Mouse (Mus musculus): Measurements from ENCODE around the gene Zfp648. TPM values are rescaled to one million over a fixed set of nuclear protein-coding genes. Genes with fewer than 3 reads are reported as not detected.

Gene Zfp648
- not detected for polyA plus RNA-seq (2017; shearing (Covaris generic))

- no peak for ATAC-seq
Observed at GRCm38 (mm10) chr1:154200955-154201722, at the start of gene Zfp648. TSS of gene Zfp648 (plus strand) at chr1:154201187.

GRCm38 (mm10) chr1:154152539-154152938, 48.4 kb upstream of the Zfp648 start:
- no peak for ATAC-seq

GRCm38 (mm10) chr1:154153800-154154199, 47.2 kb upstream of the Zfp648 start:
- ATAC-seq, result no peak

GRCm38 (mm10) chr1:154156177-154157062, 44.6 kb upstream of the Zfp648 start:
- no peak for ATAC-seq

- ATAC-seq, result no peak
Observed at GRCm38 (mm10) chr1:154157131-154157530, 43.9 kb upstream of the Zfp648 start.

DNA sequence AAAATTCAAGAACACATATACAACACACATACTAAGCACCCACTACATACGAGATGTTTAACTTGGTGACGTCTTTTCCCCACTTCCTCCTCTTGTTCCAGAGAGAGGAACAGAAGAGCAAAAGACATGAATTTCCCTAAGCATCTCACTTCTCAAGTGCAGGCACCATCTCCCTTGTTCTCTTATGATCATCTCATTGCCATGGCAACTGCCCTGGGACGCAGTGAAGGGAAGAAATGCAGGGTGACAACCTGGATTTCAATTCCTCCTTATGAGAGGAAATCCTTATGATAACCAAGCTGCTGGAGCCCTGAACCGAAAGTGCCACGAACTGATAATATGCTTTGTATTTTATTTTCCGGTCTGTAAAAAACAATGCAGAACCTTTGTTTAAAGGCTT, 33.3 kb upstream of the Zfp648 start:
- no peak for ATAC-seq

DNA sequence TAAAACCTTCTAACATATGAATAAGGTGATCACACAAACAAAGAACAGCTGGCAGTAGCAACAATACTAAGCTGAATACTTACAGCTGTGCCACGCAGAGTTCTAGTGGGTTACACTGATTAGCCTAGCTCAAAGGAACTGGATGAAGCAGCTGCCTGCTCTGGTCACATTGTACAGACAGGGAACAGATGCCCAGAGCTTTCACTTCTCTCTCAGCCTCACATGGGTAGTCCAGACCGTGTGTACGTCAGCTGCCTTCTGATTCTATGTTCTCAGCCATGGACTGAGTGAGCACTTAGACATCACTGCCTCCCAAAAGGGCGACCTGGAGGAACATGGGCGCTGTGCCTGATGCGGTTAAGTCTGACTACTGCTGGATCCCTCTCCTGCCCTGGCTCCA, 25.7 kb upstream of the Zfp648 start:
- no peak for ATAC-seq

GRCm38 (mm10) chr1:154177781-154178180, 23.2 kb upstream of the Zfp648 start:
- ATAC-seq, result no peak

DNA sequence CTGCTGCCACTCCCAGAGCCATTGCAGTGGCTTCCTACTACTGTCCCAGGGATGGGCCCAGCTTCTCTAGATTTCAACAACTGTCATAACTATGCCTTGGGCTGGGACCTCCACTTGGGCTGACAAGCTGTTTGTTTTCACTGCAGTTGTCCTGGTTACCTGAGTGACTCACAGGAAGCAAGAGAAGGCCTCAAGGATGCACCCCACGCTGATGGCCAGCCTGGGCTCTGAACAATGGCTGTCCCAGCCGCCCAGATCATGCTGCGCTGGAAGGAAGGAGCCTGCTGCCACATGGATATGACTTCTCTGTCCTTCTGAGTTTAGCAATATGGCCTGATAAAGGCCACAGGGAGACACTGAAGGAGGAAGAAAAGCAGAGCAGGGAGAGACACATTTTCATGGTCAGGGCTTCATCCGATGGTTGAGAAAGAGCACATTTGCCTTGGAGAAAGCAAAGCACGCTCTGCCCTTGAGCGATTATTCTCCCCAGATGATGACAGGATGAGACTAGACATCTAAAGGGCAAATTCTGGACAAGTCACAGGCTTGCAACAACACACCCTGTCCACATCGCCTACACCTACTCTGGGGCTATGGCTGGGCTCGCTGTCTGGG, 22.3 kb upstream of the Zfp648 start:
- no peak for ATAC-seq

DNA sequence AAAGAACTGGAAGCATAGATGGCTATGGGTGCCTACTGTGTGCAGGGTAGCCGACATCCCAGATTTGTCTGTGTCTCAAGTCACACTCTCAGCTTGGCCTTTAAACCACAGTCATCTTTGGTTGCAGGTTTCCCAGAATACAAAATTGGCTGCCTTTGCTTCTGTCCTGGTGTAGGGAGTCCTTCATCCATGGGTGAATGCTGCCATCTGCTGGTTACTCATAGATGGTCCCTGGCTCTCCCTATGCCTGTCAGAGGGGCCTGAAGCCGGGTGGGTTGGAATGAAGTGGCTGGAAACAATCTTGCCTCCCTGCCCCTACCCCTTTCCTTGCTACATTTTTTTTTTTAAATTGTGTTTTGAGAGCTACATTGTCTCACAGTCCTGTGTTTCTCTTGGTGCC, 20.0 kb upstream of the Zfp648 start:
- no peak for ATAC-seq

DNA sequence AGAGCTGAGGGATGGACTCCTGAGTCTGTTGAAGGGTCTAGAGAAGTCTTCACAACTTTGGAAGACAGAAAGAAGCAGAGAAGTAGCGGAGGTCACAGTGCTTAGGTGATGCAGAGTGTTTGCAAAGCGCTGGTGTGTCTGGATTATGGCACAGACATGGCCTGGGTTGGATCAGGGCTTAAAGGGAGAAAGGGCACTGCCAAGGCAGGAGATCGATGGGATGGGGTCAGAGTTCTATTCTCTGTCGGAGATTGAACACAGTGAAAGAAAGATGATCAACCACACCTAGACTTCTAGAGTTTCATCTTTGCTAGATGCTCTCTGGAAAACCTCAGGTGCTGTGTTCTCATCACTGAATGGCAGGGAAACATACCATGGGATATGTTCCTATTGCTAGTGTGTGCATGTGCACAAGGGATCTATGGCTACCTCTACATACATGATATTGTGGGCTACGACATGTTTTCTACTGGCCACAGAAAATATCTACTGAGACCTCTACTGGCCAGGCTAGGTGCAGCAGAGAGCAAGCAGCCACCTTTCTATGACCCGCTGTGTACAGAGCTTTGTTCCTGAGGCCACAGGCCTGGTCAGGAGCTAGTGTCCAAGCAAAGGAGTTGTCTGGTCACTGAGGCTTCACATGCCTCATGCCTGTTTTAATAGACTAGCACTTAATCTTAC, 18.5 kb upstream of the Zfp648 start:
- no peak for ATAC-seq

DNA sequence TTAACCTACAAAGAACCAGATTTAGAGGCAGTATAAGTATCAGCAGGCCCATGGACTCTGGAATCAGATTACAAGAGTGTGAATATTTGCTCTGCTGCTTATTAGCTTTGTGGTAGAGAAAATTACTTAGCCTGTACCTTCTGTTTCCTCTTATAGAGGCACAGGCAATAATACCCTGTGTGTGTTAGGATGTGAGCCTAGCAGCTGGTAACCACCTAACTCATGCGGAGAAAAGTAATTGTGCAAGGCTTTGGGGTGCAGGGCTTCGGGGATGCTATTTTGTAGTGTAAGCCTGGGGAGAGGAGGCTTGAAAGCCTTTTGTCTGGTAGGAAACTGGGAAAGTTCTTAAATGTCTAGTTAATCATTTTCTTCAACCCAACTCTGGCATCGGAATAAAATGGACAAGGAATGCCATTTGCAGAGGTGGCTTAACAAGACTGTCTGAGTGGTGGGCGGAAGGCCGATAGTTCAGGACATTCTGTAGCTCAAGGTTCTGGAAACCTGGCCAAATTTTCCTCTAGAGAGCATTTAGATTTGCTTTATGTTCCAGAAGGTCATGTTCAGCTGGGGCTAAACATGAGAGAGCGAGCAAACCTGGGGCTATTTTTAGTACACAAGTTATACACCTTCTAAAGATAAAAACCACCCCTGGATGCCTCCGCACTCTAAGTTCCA, 17.8 kb upstream of the Zfp648 start:
- ATAC-seq, result no peak

- no peak for ATAC-seq
Observed at GRCm38 (mm10) chr1:154188229-154188628, 12.8 kb upstream of the Zfp648 start.

DNA sequence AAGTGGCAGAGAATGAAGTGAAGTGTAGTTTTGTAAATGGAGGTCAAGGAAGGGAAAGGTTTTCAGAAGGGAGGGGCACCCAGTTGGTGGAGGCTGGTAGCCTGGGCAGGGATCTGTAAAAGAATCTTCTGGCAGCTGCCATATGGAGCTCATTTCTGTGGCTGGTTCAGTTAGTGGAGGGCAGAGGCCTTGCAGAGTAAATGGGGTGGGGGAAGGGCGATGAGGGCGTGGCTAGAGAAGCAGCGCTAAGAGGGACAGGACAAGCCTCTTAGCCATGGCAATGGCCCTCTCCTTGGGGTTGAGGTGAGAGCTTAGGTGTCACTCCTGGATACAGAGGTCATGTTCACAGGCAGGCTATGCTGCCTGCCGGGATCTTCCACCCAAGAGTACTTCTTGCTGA, 12.4 kb upstream of the Zfp648 start:
- ATAC-seq, result no peak

DNA sequence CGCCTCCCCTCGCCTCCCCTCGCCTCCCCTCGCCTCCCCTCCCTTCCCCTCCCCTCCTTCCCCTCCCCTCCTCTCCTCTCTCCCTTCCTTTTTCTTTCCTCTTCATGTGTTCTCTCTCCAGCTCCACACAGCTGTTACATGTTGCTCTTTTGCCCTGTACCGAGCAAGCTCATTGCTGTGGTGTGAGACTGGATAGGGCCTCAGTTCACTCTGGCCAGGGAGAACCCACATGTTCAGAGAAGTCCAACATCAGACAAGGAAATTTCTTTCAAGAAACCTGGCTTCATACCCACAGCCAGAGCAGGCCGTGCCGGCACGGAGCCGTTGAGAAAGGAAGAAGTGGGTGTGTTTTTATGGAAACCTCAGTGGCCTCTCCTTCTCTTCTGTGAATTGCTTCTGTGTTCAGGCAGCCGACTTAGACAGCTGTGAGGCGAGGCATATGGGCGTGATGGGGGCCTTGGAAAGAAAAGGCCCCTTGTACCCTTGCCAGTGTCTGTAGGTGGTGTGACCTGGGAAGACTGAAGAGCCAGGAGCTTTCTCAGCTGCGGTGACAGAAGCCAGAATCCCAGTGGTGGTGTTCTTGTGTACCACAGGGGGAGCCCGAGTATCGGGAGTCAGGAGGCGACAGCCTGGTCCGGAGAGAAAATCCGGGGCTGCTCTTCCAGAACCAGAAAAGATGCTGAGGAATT, 11.0 kb upstream of the Zfp648 start:
- no peak for ATAC-seq

DNA sequence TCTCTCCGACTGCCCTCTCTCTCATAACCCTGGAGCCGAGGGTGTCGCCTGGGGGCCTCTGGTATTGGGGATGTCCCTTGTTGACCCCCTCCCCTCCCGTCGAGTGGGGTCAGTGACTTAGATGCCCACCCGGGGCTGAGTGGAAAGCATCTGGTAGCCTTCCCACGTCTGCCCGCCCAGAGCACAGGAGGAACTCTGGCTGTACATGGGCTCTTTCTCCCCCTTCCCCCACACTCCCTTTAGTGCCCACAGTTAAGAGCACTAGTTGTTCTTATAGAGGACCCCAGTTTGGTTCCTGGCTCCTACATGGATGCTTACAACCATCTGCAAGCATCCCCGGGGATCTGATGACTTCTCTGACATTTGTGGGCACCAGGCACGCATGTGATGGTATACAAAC, 2.1 kb upstream of the Zfp648 start:
- no peak for ATAC-seq

GRCm38 (mm10) chr1:154202580-154202979, 1.6 kb downstream of the Zfp648 start:
- no peak for ATAC-seq

DNA sequence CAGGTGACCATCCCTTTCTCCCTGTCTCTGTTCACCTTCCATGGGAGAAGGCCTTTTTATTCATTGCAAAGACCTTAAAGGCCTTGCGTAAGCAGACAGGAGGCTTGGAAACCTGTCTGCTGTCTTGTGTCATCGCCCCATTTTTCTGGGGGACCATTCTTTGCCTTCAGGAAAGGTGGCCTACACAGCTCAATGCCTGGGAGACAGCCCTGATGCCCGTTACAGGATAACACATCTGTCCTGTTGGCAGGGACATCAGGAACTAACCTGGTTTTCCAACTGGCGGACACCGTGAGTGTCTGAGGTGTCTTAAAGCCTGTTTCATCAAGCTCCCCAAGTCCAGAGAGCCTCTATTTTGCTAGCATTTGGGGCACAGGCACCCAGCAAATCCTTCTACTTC, 2.4 kb downstream of the Zfp648 start:
- no peak for ATAC-seq

DNA sequence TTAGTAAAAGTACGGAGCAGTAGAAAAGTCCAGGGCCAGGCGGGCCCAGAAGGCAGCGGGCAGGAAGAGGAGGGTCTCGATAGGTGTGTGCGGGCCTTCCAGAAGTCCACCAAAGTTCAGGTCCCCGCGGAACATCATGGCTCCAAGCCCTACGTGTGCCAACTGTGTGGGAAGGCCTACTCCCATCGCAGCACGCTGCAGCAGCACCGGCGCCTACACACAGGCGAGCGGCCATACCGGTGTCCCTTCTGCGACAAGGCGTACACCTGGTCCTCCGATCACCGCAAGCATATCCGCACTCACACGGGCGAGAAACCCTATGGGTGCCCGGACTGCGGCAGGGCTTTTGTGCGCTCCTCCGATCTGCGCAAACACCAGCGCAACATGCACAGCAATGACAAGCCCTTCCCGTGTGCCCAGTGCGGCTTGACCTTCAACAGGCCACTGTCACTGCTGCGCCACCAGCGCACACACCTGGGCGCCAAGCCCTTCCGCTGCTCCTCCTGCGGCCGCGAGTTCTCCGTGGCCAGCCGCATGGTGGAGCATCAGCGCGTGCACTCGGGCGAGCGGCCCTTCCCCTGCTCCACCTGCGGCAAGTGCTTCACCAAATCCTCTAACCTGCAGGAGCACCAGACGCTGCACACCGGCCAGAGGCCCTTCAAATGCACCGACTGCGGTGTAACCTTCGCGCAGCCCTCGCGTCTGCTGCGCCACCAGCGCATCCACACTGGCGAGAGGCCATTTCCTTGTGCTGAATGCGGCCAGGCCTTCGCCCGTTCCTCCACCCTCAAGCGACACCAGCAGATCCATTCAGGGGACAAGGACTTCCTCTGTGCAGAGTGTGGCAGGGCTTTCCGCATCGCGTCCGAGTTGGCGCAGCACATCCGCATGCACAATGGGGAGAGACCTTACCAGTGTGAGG, 3.9 kb downstream of the Zfp648 start:
- ATAC-seq, result no peak

DNA sequence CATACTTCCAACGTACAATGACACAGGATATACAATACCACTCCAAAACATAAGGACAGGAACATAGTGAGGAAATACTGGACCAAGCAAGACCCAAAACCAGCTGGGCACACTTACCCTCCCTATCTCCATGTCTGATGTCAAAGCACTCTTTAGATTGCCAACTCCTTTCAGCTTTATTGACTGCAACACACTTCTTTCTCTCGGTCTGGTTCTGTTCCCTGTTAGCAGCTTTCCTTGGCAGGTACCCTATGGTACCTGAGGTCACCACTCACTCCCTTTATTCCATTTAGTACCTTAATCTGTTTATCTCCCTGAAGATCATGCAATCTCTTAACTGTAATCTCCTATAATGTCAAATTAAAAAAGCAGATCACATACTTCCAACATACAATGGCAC, 19.0 kb downstream of the Zfp648 start:
- ATAC-seq, result no peak

DNA sequence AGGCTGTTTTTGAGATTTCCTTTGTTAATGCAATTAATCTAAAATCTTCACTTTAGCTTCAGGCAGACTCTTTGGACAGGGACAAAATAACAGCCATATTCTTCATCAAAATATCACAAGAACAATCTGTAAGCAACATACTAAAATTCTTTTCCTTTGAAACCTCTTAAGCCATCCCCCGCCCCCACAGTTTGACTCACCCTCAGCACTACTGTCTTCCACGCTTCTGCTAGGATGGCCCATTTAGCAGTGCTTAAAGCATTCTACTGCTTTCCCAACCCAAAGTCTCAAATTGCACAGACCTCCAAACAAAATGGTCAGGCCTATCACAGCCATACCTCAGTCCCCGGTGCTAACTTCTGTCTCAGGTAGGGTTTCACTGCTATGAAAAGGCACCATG, 19.6 kb downstream of the Zfp648 start:
- ATAC-seq, result no peak
